13 mouse cellular contexts compared by ENCODE assay signal in the genomic region with DNA sequence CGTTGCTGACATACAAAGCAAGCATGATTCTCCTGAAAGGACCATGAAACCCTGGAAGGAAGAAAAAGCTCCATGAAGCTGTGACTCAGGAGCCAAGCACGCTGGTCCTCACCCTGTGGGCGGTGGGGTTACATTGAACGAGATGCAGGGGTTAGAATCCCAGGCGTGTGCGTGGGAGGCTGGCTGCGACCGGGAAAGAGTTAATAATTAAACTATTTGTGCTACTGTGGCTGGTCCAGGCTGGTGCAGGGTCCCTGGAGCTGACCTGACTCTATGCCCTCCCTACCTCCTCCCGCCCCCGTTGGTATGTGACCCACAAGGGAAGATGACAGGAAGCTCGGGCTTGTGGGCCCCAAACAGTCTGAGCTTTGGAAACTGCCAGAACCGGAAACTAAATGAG. TPM values are rescaled to one million over a fixed set of nuclear protein-coding genes. Genes with fewer than 3 reads are reported as not detected.
DNase-seq lines count a peak whose midpoint lies in the region; ATAC-seq and TF ChIP-seq lines count a peak whose summit lies in the region.
"Had no signal": no experiment of that assay in that cellular context is flagged by ENCODE, and none has a peak within 500 bp of the region (broad histone marks: within the 10 kb centered on the region; RNA-seq: fewer than 3 reads in every experiment).

No protein-coding gene starts in this region.

- no peak overlapping the region for H3K27ac ChIP-seq in intestine, embryonic 16.5 days (ENCODE audit: low read length)
- no peak overlapping the region for H3K27ac ChIP-seq in stomach, embryonic 15.5 days
- no peak overlapping the region for H3K27ac ChIP-seq in midbrain, postnatal 0 days (ENCODE audit: low read depth, low read length)
- H3K27ac ChIP-seq: embryonic facial prominence, embryonic 13.5 days; heart, embryonic 13.5 days had no signal

- 34% methylated on average over 12 of the region's 12 CpGs for WGBS in intestine, embryonic 16.5 days
- WGBS in stomach, embryonic 15.5 days = 41% methylated on average over 12 of the region's 12 CpGs
- 91% methylated on average over 12 of the region's 12 CpGs for WGBS in midbrain, postnatal 0 days

- peak; percentile 37; the same call in 1 of the 2 replicates for ATAC-seq in intestine, embryonic 16.5 days
- ATAC-seq in stomach, embryonic 15.5 days (ENCODE audit: insufficient read depth, low FRiP score, low read depth) = peak; percentile 58; the same call in 1 of the 2 replicates
- no peak for ATAC-seq in midbrain, postnatal 0 days (ENCODE audit: low FRiP score)
- ATAC-seq: forebrain, postnatal 0 days had no signal

- peak overlapping the region; percentile 4; the same call in 1 of the 2 replicates for H3K4me2 ChIP-seq in intestine, embryonic 16.5 days (ENCODE audit: low read depth, low read length)
- H3K4me2 ChIP-seq in stomach, embryonic 15.5 days = no peak overlapping the region
- no peak overlapping the region for H3K4me2 ChIP-seq in midbrain, postnatal 0 days (ENCODE audit: low read depth, low read length, poor library complexity, severe bottlenecking)
- H3K4me2 ChIP-seq: embryonic facial prominence, embryonic 13.5 days; heart, embryonic 13.5 days had no signal

- no peaks in the 10 kb centered on the region for H3K27me3 ChIP-seq in intestine, embryonic 16.5 days (replicated peaks; ENCODE audit: control insufficient read depth, insufficient read depth, low read length)
- no peaks in the 10 kb centered on the region for H3K27me3 ChIP-seq in stomach, embryonic 15.5 days (replicated peaks)
- no peaks in the 10 kb centered on the region for H3K27me3 ChIP-seq in midbrain, postnatal 0 days (ENCODE audit: insufficient read depth, low read length)
- H3K27me3 ChIP-seq: embryonic facial prominence, embryonic 13.5 days; heart, embryonic 13.5 days had no signal

- no peaks in the 10 kb centered on the region for H3K36me3 ChIP-seq in intestine, embryonic 16.5 days (ENCODE audit: control insufficient read depth, insufficient read depth, low read length)
- H3K36me3 ChIP-seq in stomach, embryonic 15.5 days = no peaks in the 10 kb centered on the region
- no peaks in the 10 kb centered on the region for H3K36me3 ChIP-seq in midbrain, postnatal 0 days (ENCODE audit: insufficient read depth, low read length)
- H3K36me3 ChIP-seq: embryonic facial prominence, embryonic 13.5 days; heart, embryonic 13.5 days had no signal

- no peaks in the 10 kb centered on the region for H3K9me3 ChIP-seq in intestine, embryonic 16.5 days (ENCODE audit: control insufficient read depth, low read length)
- H3K9me3 ChIP-seq in stomach, embryonic 15.5 days = no peaks in the 10 kb centered on the region
- no peaks in the 10 kb centered on the region for H3K9me3 ChIP-seq in midbrain, postnatal 0 days (ENCODE audit: low read length)
- H3K9me3 ChIP-seq: embryonic facial prominence, embryonic 13.5 days; heart, embryonic 13.5 days had no signal

- 0 out of 2 replicates have a peak overlapping the region, but pooled peaks have one; percentile 27 for H3K9ac ChIP-seq in intestine, embryonic 16.5 days (ENCODE audit: low read depth, low read length)
- H3K9ac ChIP-seq in stomach, embryonic 15.5 days = no peak overlapping the region
- no peak overlapping the region for H3K9ac ChIP-seq in midbrain, postnatal 0 days (replicated peaks; ENCODE audit: low read length, poor library complexity, severe bottlenecking)
- H3K9ac ChIP-seq: embryonic facial prominence, embryonic 13.5 days; forebrain, postnatal 0 days; heart, embryonic 13.5 days had no signal

- H3K4me3 ChIP-seq in intestine, embryonic 16.5 days (ENCODE audit: low read length) = no peak overlapping the region
- H3K4me3 ChIP-seq in stomach, embryonic 15.5 days (replicated peaks) = no peak overlapping the region
- no peak overlapping the region for H3K4me3 ChIP-seq in midbrain, postnatal 0 days (ENCODE audit: low read depth, low read length)
- H3K4me3 ChIP-seq: embryonic facial prominence, embryonic 13.5 days; heart, embryonic 13.5 days had no signal

- H3K4me1 ChIP-seq in intestine, embryonic 16.5 days (ENCODE audit: control insufficient read depth, insufficient read depth, low read length) = peaks cover 22% of the 10 kb centered on the region
- H3K4me1 ChIP-seq in stomach, embryonic 15.5 days = peaks cover 13% of the 10 kb centered on the region
- H3K4me1 ChIP-seq in midbrain, postnatal 0 days (ENCODE audit: insufficient read depth, low read length) = no peaks in the 10 kb centered on the region

- TF ChIP-seq CTCF in midbrain, postnatal 0 days (IDR thresholded peaks at IDR 0.05) = no peak

- DNase-seq in NIH3T3 (ENCODE audit: low read depth) = peak; percentile 70
- DNase-seq in kidney, postnatal 36 days = peak; percentile 69 to 82
- no peak for DNase-seq in midbrain, postnatal 0 days (ENCODE audit: low spot score)
- DNase-seq in frontal cortex, postnatal 25 days (ENCODE audit: low spot score in 2 of 2) = no peak
- no peak for DNase-seq in frontal cortex, postnatal 10 days (ENCODE audit: low spot score in 2 of 2)
- DNase-seq: adrenal gland, postnatal 25 days; cerebellum, adult 2 months; forebrain, postnatal 0 days; lung, postnatal 10 days had no signal

RNA-seq across cellular contexts. Expression of a gene that starts 35.1 kb away (rescaled TPM):
- 333 and 353 TPM in 2 replicates for polyA plus RNA-seq in intestine, embryonic 16.5 days (2015; fragmentation: Nextera tagmentation; extraction: Ambion mirVana)
- polyA plus RNA-seq in stomach, embryonic 15.5 days (2015; fragmentation: Nextera tagmentation; extraction: Ambion mirVana) = 339 and 387 TPM in 2 replicates
- 113 and 146 TPM in 2 replicates for total RNA-seq in midbrain, postnatal 0 days (2014; rRNA removed)
- 200 and 208 TPM in 2 replicates for polyA plus RNA-seq in midbrain, postnatal 0 days (2015; fragmentation: Nextera tagmentation; extraction: Ambion mirVana)

Comparison
In these comparisons a context has a peak if more than half of its experiments do, and no peak if none do; other contexts are left out.
1. DNase-seq: peak in NIH3T3 (single experiment) and kidney, postnatal 36 days (2 of 2); none in midbrain, postnatal 0 days (single experiment), frontal cortex, postnatal 25 days (0 of 2) and frontal cortex, postnatal 10 days (0 of 2).